Mouse (Mus musculus) urinary bladder, adult 2 months (tissue): Measurements from ENCODE around the gene Ykt6. TPM values are rescaled to one million over a fixed set of nuclear protein-coding genes. Genes with fewer than 3 reads are reported as not detected.

Experiments
- polyA plus RNA-seq: library from polyadenylated mRNA; depleted of rRNA; stranded (reverse); fragments of >200 nt; gene quantifications from 2 replicates; pipeline ENCODE4 v1.2.3, GENCODE M21; 2012; rRNA removed

Gene Ykt6
- polyA plus RNA-seq, 1 experiment: 35.5 TPM

Other genes with a start within 250 kb of the Ykt6 start
- gene Mrps24, start 240.0 kb upstream of the Ykt6 start, polyA plus RNA-seq: 81.2 and 82.7 TPM in 2 replicates
- gene Urgcp, start 193.3 kb upstream of the Ykt6 start, polyA plus RNA-seq: 20.2 and 21.0 TPM in 2 replicates
- gene Dbnl, start 167.2 kb upstream of the Ykt6 start, polyA plus RNA-seq: 97.5 and 103 TPM in 2 replicates
- 0.58 and 0.75 TPM in 2 replicates for gene Pgam2, start 152.0 kb upstream of the Ykt6 start, polyA plus RNA-seq
- 28.0 and 30.4 TPM in 2 replicates for gene Polm, start 117.7 kb upstream of the Ykt6 start, polyA plus RNA-seq
- 110 and 160 TPM in 2 replicates for gene Aebp1, start 93.7 kb upstream of the Ykt6 start, polyA plus RNA-seq
- 36.4 and 43.2 TPM in 2 replicates for gene Pold2, start 77.4 kb upstream of the Ykt6 start, polyA plus RNA-seq
- gene Myl7, start 56.9 kb upstream of the Ykt6 start, polyA plus RNA-seq: 1.4 and 3.7 TPM in 2 replicates
- 0.03 and 0.08 TPM in 2 replicates for gene Gck, start 5.6 kb upstream of the Ykt6 start, polyA plus RNA-seq
- gene Camk2b, start 110.7 kb downstream of the Ykt6 start, polyA plus RNA-seq: 3.0 and 3.9 TPM in 2 replicates
- 0.31 and 0.32 TPM in 2 replicates for gene A730071L15Rik, start 244.3 kb downstream of the Ykt6 start, polyA plus RNA-seq
- gene Nudcd3, start 244.7 kb downstream of the Ykt6 start, polyA plus RNA-seq: 49.9 and 57.6 TPM in 2 replicates